Mouse (Mus musculus) heart, postnatal 0 days (tissue): Measurements from ENCODE around the gene Fam19a5.

Source experiments
- CTCF ChIP-seq: IDR thresholded peaks from 2 replicates; pipeline ENCODE4 v1.5.1; 2016; ENCODE audit warnings: antibody characterized with exemption, control low read depth, low read depth
- EP300 ChIP-seq: IDR thresholded peaks from 2 replicates; pipeline ENCODE4 v1.6.1; 2016; ENCODE audit warnings: antibody characterized with exemption, low read depth

DNA sequence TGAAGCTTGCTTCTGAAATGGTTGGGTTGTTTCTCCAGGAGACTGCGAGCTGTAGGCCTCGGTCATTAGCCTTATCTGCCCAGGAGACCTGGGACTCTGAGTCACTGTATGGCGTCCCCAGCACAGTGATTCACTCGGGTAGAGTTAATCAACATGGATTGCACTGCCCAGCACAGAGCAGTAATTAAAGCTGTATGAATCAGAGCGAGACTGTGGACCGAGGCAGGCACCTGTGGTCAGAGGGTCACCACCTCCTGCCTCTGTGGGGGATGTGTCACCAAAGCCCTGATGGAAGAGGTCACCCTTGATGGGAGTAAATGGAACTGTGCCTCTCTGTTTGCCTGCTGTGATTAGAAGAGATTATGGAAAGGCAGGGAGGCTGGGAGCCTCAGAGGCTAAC lies 110.5 kb downstream of the Fam19a5 start:
- TF ChIP-seq CTCF (no peak), EP300 (no peak)
